Mouse (Mus musculus) megakaryocyte, embryonic 14.5 days (primary cell): ENCODE measurements around the gene Cul4a.

Source experiments
- FLI1 ChIP-seq: IDR thresholded peaks from 2 replicates; pipeline ENCODE4 v1.6.1; 2012; ENCODE audit warnings: low read length, inconsistent platforms, mixed read lengths
- GATA1 ChIP-seq: IDR thresholded peaks from 3 replicates; pipeline ENCODE4 v1.6.1; 2012; ENCODE audit warnings: mixed read lengths, low read length, inconsistent platforms, borderline replicate concordance

DNA sequence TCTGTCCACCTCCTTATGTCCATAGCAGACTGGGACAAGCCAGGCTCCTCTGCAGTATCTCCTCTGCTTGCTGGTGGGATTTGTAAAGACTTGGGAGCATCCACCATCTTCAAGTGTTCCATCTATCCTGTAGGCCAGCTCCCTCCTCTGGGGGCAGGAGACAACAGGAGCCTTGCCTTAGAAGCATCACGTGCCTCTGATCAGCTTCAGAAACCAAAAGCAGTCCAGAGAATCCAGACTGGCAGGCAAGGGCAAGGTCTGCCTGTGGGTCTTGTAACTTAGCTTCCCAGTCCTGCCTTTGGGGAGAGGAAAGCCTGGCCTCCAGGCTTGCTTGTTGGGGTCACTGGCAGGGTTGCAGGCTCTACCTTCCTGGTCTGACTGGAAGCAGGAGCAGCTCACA lies 70.2 kb downstream of the Cul4a start:
- no peak for TF ChIP-seq GATA1
- no peak for TF ChIP-seq FLI1
